Comparison of ENCODE assay signal across 17 mouse cellular contexts in genomic region chr2:83671843-83672242, GRCm38 (mm10). TPM values are rescaled to one million over a fixed set of nuclear protein-coding genes. Genes with fewer than 3 reads are reported as not detected.
DNase-seq lines count a peak whose midpoint lies in the region; ATAC-seq and TF ChIP-seq lines count a peak whose summit lies in the region.
"Had no signal": no experiment of that assay in that cellular context is flagged by ENCODE, and none has a peak within 500 bp of the region (broad histone marks: within the 10 kb centered on the region; RNA-seq: fewer than 3 reads in every experiment).

No protein-coding gene starts in this region.

- H3K4me1 ChIP-seq in embryonic fibroblast, embryonic 13.5 days (ENCODE audit: control insufficient read depth, insufficient read depth, low read length): peaks cover 25% of the 10 kb centered on the region
- H3K4me1 ChIP-seq: forebrain, embryonic 15.5 days; hindbrain, embryonic 15.5 days had no signal

- no peak for DNase-seq in frontal cortex, postnatal 25 days (ENCODE audit: low spot score in 2 of 2)
- DNase-seq in 3134 (ENCODE audit: extremely low read depth, insufficient read length, low spot score) (peak; percentile 6), 3T3-L1 (ENCODE audit: low read depth, low spot score) (peak; percentile 91)
- DNase-seq in kidney, postnatal 36 days: no peak
- no peak for DNase-seq in left cerebral cortex, adult 9 months (ENCODE audit: low spot score in 2 of 2)
- DNase-seq: cerebellum, adult 18-20 months; cerebellum, adult 9-11 months; gastrocnemius, postnatal 14 days; heart, postnatal 36 days; kidney, adult 11 months had no signal

- peak; percentile 85 for ATAC-seq in frontal cortex, adult (ENCODE audit: low TSS enrichment)
- ATAC-seq: forebrain, embryonic 15.5 days had no signal

- no peak for TF ChIP-seq CTCF in embryonic fibroblast, embryonic 13.5 days (IDR thresholded peaks at IDR 0.05; ENCODE audit: borderline replicate concordance, insufficient read depth, low read length)

- TF ChIP-seq POLR2A in embryonic fibroblast, embryonic 13.5 days (IDR thresholded peaks at IDR 0.05; ENCODE audit: low read depth, low read length): no peak

- no peak overlapping the region for H3K4me3 ChIP-seq in embryonic fibroblast, embryonic 13.5 days (ENCODE audit: insufficient read depth, low read length)
- H3K4me3 ChIP-seq: embryonic facial prominence, embryonic 10.5 days; erythroblast, embryonic 14.5 days; forebrain, embryonic 15.5 days; heart, embryonic 13.5 days; hindbrain, embryonic 15.5 days had no signal

- peak overlapping the region; percentile 68; the same call in 1 of the 2 replicates for H3K27ac ChIP-seq in embryonic fibroblast, embryonic 13.5 days (ENCODE audit: insufficient read depth, low read length)
- H3K27ac ChIP-seq: embryonic facial prominence, embryonic 10.5 days; forebrain, embryonic 15.5 days; heart, embryonic 13.5 days; hindbrain, embryonic 15.5 days had no signal

RNA-seq across cellular contexts. Expression of gene Zc3h15, which starts 27.6 kb away (rescaled TPM):
- 138 and 150 TPM in 2 replicates for polyA plus RNA-seq in embryonic fibroblast, embryonic 13.5 days (2011; ENCODE audit: insufficient read length, low read depth, missing spikeins)

RNA-seq across cellular contexts. Expression of gene Itgav, which starts 52.4 kb away (rescaled TPM):
- 219 and 315 TPM in 2 replicates for polyA plus RNA-seq in embryonic fibroblast, embryonic 13.5 days (2011; ENCODE audit: insufficient read length, low read depth, missing spikeins)

Comparison
In these comparisons a context has a peak if more than half of its experiments do, and no peak if none do; other contexts are left out.
1. DNase-seq: peak in 3134 (single experiment) and 3T3-L1 (single experiment); none in frontal cortex, postnatal 25 days (0 of 2), kidney, postnatal 36 days (0 of 2) and left cerebral cortex, adult 9 months (0 of 2).